Mouse (Mus musculus) regulatory T cell (primary cell): ENCODE measurements around the gene Mab21l2.

Experiments
- in situ Hi-C: fragments of 300-600 bp; cut with MboI, MseI; formaldehyde crosslinking; loops from one replicate; pipeline ENCODE4 v1.15.1; 2025; ENCODE audit warnings: high pct_unique_total_duplicates

Gene Mab21l2

GRCm38 (mm10) chr3:86548091-86549015 lies at the start of gene Mab21l2:
Gene Mab21l2 (minus strand): TSS chr3:86548629.
- in situ Hi-C loops: loop anchor here (10.0 kb wide), 1 partner anchor 216 kb away; no protein-coding TSS in a partner anchor

- in situ Hi-C loops: no loop called here
Measured at GRCm38 (mm10) chr3:86575312-86575711, 26.9 kb upstream of the Mab21l2 start.

- in situ Hi-C loops: no loop called here
Measured at GRCm38 (mm10) chr3:86572519-86573244, 24.3 kb upstream of the Mab21l2 start.

GRCm38 (mm10) chr3:86571518-86571917 lies 23.1 kb upstream of the Mab21l2 start:
- in situ Hi-C loops: no loop called here

- in situ Hi-C loops: no loop called here
Measured at GRCm38 (mm10) chr3:86567312-86567711, 18.9 kb upstream of the Mab21l2 start.

GRCm38 (mm10) chr3:86561396-86561795 lies 13.0 kb upstream of the Mab21l2 start:
- in situ Hi-C loops: no loop called here

- in situ Hi-C loops: no loop called here
Measured at GRCm38 (mm10) chr3:86561023-86561344, 12.6 kb upstream of the Mab21l2 start.

GRCm38 (mm10) chr3:86560281-86561022 lies 12.0 kb upstream of the Mab21l2 start:
- in situ Hi-C loops: no loop called here

GRCm38 (mm10) chr3:86559635-86560034 lies 11.2 kb upstream of the Mab21l2 start:
- in situ Hi-C loops: no loop called here

- in situ Hi-C loops: no loop called here
Measured at GRCm38 (mm10) chr3:86558976-86559375, 10.5 kb upstream of the Mab21l2 start.

- in situ Hi-C loops: no loop called here
Measured at GRCm38 (mm10) chr3:86552170-86552569, 3.7 kb upstream of the Mab21l2 start.

GRCm38 (mm10) chr3:86551011-86551728 lies 2.7 kb upstream of the Mab21l2 start:
- in situ Hi-C loops: no loop called here

GRCm38 (mm10) chr3:86550301-86551010 lies 2.0 kb upstream of the Mab21l2 start:
- in situ Hi-C loops: no loop called here

GRCm38 (mm10) chr3:86547251-86547791 lies 1.1 kb downstream of the Mab21l2 start:
- in situ Hi-C loops: loop anchor here (10.0 kb wide), 1 partner anchor 217 kb away; no protein-coding TSS in a partner anchor

- in situ Hi-C loops: loop anchor here (10.0 kb wide), 1 partner anchor 218 kb away; no protein-coding TSS in a partner anchor
Measured at GRCm38 (mm10) chr3:86546471-86547250, 1.8 kb downstream of the Mab21l2 start.

- in situ Hi-C loops: loop anchor here (10.0 kb wide), 1 partner anchor 219 kb away; no protein-coding TSS in a partner anchor
Measured at GRCm38 (mm10) chr3:86545945-86546344, 2.5 kb downstream of the Mab21l2 start.

- in situ Hi-C loops: loop anchor here (10.0 kb wide), 1 partner anchor 220 kb away; no protein-coding TSS in a partner anchor
Measured at GRCm38 (mm10) chr3:86544785-86545184, 3.6 kb downstream of the Mab21l2 start.

- in situ Hi-C loops: loop anchor here (10.0 kb wide), 1 partner anchor 223 kb away; no protein-coding TSS in a partner anchor
Measured at GRCm38 (mm10) chr3:86541863-86542397, 6.5 kb downstream of the Mab21l2 start.
